Mouse (Mus musculus): ENCODE data around the gene Dmxl2. TPM values are rescaled to one million over a fixed set of nuclear protein-coding genes. Genes with fewer than 3 reads are reported as not detected.

Gene Dmxl2
- polyA plus RNA-seq, 1 experiment = 0.25 TPM

Other genes with a start within 250 kb of the Dmxl2 start
- gene Cyp19a1, start 233.5 kb downstream of the Dmxl2 start, polyA plus RNA-seq (2012; fragmentation: generic; extraction: Trizol) = not detected
- gene Gldn, start 215.1 kb downstream of the Dmxl2 start, polyA plus RNA-seq (2012; fragmentation: generic; extraction: Trizol) = not detected
- 0.01 TPM for gene Sh2d7, start 37.4 kb upstream of the Dmxl2 start, polyA plus RNA-seq (2012; fragmentation: generic; extraction: Trizol)
- gene Cib2, start 58.6 kb upstream of the Dmxl2 start, polyA plus RNA-seq (2012; fragmentation: generic; extraction: Trizol) = 1.9 TPM
- 84.4 TPM for gene Idh3a, start 84.7 kb upstream of the Dmxl2 start, polyA plus RNA-seq (2012; fragmentation: generic; extraction: Trizol)
- 36.6 TPM for gene Acsbg1, start 160.2 kb upstream of the Dmxl2 start, polyA plus RNA-seq (2012; fragmentation: generic; extraction: Trizol)
- gene Dnaja4, start 197.2 kb upstream of the Dmxl2 start, polyA plus RNA-seq (2012; fragmentation: generic; extraction: Trizol) = 7.1 TPM
- gene Wdr61, start 232.9 kb upstream of the Dmxl2 start, polyA plus RNA-seq (2012; fragmentation: generic; extraction: Trizol) = 55.9 TPM